Mouse (Mus musculus): ENCODE results near the gene Rcn3. TPM values are rescaled to one million over a fixed set of nuclear protein-coding genes. Genes with fewer than 3 reads are reported as not detected.

Gene Rcn3
- polyA plus RNA-seq, 1 experiment from 2014 or later = 43.5 TPM

- Histone ChIP-seq H3K27ac (ENCODE audit: low read length) (no peak overlapping the region), H3K4me3 (ENCODE audit: low read depth, low read length) (no peak overlapping the region), H3K9ac (ENCODE audit: low read depth, low read length) (no peak overlapping the region), H3K36me3 (ENCODE audit: control insufficient read depth, insufficient read depth, low read length) (peaks cover 14% of the 10 kb centered on the region), H3K9me3 (replicated peaks; ENCODE audit: control insufficient read depth, low read length, poor library complexity, severe bottlenecking) (no peaks in the 10 kb centered on the region), H3K4me1 (ENCODE audit: control insufficient read depth, insufficient read depth, low read length) (no peaks in the 10 kb centered on the region), H3K27me3 (ENCODE audit: control insufficient read depth, insufficient read depth, low read depth, low read length) (no peaks in the 10 kb centered on the region), H3K4me2 (ENCODE audit: low read length) (no peak overlapping the region)
- no peak for ATAC-seq
- WGBS = 91% methylated on average over 12 of the region's 12 CpGs
Measured at GRCm38 (mm10) chr7:45073949-45074348, 18.1 kb downstream of the Rcn3 start.

- Histone ChIP-seq H3K4me3 (ENCODE audit: low read depth, low read length) (no peak overlapping the region), H3K9ac (ENCODE audit: low read depth, low read length) (no peak overlapping the region), H3K27ac (ENCODE audit: low read length) (no peak overlapping the region), H3K4me1 (ENCODE audit: control insufficient read depth, insufficient read depth, low read length) (no peaks in the 10 kb centered on the region), H3K9me3 (replicated peaks; ENCODE audit: control insufficient read depth, low read length, poor library complexity, severe bottlenecking) (no peaks in the 10 kb centered on the region), H3K4me2 (ENCODE audit: low read length) (no peak overlapping the region), H3K27me3 (ENCODE audit: control insufficient read depth, insufficient read depth, low read depth, low read length) (no peaks in the 10 kb centered on the region), H3K36me3 (ENCODE audit: control insufficient read depth, insufficient read depth, low read length) (peaks cover 14% of the 10 kb centered on the region)
- WGBS = 78% methylated on average over 7 of the region's 7 CpGs
- no peak for ATAC-seq
Measured at GRCm38 (mm10) chr7:45073171-45073707, 18.8 kb downstream of the Rcn3 start.

GRCm38 (mm10) chr7:45072230-45072629 lies 19.8 kb downstream of the Rcn3 start:
- no peak for ATAC-seq
- Histone ChIP-seq H3K4me3 (ENCODE audit: low read depth, low read length) (no peak overlapping the region), H3K36me3 (ENCODE audit: control insufficient read depth, insufficient read depth, low read length) (peaks cover 10% of the 10 kb centered on the region), H3K4me2 (ENCODE audit: low read length) (no peak overlapping the region), H3K4me1 (ENCODE audit: control insufficient read depth, insufficient read depth, low read length) (no peaks in the 10 kb centered on the region), H3K27ac (ENCODE audit: low read length) (no peak overlapping the region), H3K9ac (ENCODE audit: low read depth, low read length) (no peak overlapping the region), H3K27me3 (ENCODE audit: control insufficient read depth, insufficient read depth, low read depth, low read length) (no peaks in the 10 kb centered on the region), H3K9me3 (replicated peaks; ENCODE audit: control insufficient read depth, low read length, poor library complexity, severe bottlenecking) (no peaks in the 10 kb centered on the region)
- WGBS = 65% methylated on average over 2 of the region's 2 CpGs

- Histone ChIP-seq H3K36me3 (ENCODE audit: control insufficient read depth, insufficient read depth, low read length) (no peaks in the 10 kb centered on the region), H3K27me3 (ENCODE audit: control insufficient read depth, insufficient read depth, low read depth, low read length) (no peaks in the 10 kb centered on the region), H3K4me2 (ENCODE audit: low read length) (no peak overlapping the region), H3K4me3 (ENCODE audit: low read depth, low read length) (no peak overlapping the region), H3K27ac (ENCODE audit: low read length) (no peak overlapping the region), H3K9ac (ENCODE audit: low read depth, low read length) (no peak overlapping the region), H3K9me3 (replicated peaks; ENCODE audit: control insufficient read depth, low read length, poor library complexity, severe bottlenecking) (no peaks in the 10 kb centered on the region), H3K4me1 (ENCODE audit: control insufficient read depth, insufficient read depth, low read length) (no peaks in the 10 kb centered on the region)
- no peak for ATAC-seq
- 97% methylated on average over 2 of the region's 2 CpGs for WGBS
Measured at GRCm38 (mm10) chr7:45069671-45070070, 22.4 kb downstream of the Rcn3 start.

- Histone ChIP-seq H3K4me2 (ENCODE audit: low read length) (no peak overlapping the region), H3K4me3 (ENCODE audit: low read depth, low read length) (no peak overlapping the region), H3K27me3 (ENCODE audit: control insufficient read depth, insufficient read depth, low read depth, low read length) (no peaks in the 10 kb centered on the region), H3K9me3 (replicated peaks; ENCODE audit: control insufficient read depth, low read length, poor library complexity, severe bottlenecking) (no peaks in the 10 kb centered on the region), H3K9ac (ENCODE audit: low read depth, low read length) (no peak overlapping the region), H3K36me3 (ENCODE audit: control insufficient read depth, insufficient read depth, low read length) (no peaks in the 10 kb centered on the region), H3K27ac (ENCODE audit: low read length) (no peak overlapping the region), H3K4me1 (ENCODE audit: control insufficient read depth, insufficient read depth, low read length) (peaks cover 10% of the 10 kb centered on the region)
- WGBS = 16% methylated on average over 5 of the region's 5 CpGs
- ATAC-seq = no peak
Measured at GRCm38 (mm10) chr7:45068000-45068318, 24.1 kb downstream of the Rcn3 start.

- Histone ChIP-seq H3K9ac (ENCODE audit: low read depth, low read length) (no peak overlapping the region), H3K4me3 (ENCODE audit: low read depth, low read length) (no peak overlapping the region)
- WGBS = 74% methylated on average over 4 of the region's 4 CpGs
Measured at GRCm38 (mm10) chr7:45067190-45067999, 24.6 kb downstream of the Rcn3 start.

GRCm38 (mm10) chr7:45062239-45062835 lies 29.7 kb downstream of the Rcn3 start, which contains the start of the genes Nosip and Prrg2:
Gene Nosip, plus strand, starts transcription at chr7:45062429.
Gene Prrg2, minus strand, starts transcription at chr7:45062677.
- peaks cover 26% of the 10 kb centered on the region for H3K4me1 ChIP-seq (ENCODE audit: control insufficient read depth, insufficient read depth, low read length)
- WGBS = under 1% methylated on average over 31 of the region's 31 CpGs
- ATAC-seq = peak; percentile 85
- peak within 1 kb of the TSS; percentile 90 for H3K27ac ChIP-seq (ENCODE audit: low read length)
- H3K9me3 ChIP-seq (replicated peaks; ENCODE audit: control insufficient read depth, low read length, poor library complexity, severe bottlenecking) = no peaks in the 10 kb centered on the region
- H3K27me3 ChIP-seq (ENCODE audit: control insufficient read depth, insufficient read depth, low read depth, low read length) = no peaks in the 10 kb centered on the region
- H3K4me3 ChIP-seq (ENCODE audit: low read depth, low read length) = peak within 1 kb of the TSS; percentile 60
- peak within 1 kb of the TSS; percentile 77 for H3K9ac ChIP-seq (ENCODE audit: low read depth, low read length)
- H3K4me2 ChIP-seq (ENCODE audit: low read length) = peak within 1 kb of the TSS; percentile 60
- no peaks in the 10 kb centered on the region for H3K36me3 ChIP-seq (ENCODE audit: control insufficient read depth, insufficient read depth, low read length)

More at GRCm38 (mm10) chr7:45067190-45067999, 24.6 kb downstream of the Rcn3 start:
- ATAC-seq = no peak
- no peaks in the 10 kb centered on the region for H3K9me3 ChIP-seq (replicated peaks; ENCODE audit: control insufficient read depth, low read length, poor library complexity, severe bottlenecking)
- no peaks in the 10 kb centered on the region for H3K27me3 ChIP-seq (ENCODE audit: control insufficient read depth, insufficient read depth, low read depth, low read length)
- no peaks in the 10 kb centered on the region for H3K36me3 ChIP-seq (ENCODE audit: control insufficient read depth, insufficient read depth, low read length)
- H3K4me2 ChIP-seq (ENCODE audit: low read length) = no peak overlapping the region
- H3K4me1 ChIP-seq (ENCODE audit: control insufficient read depth, insufficient read depth, low read length) = peaks cover 10% of the 10 kb centered on the region
- no peak overlapping the region for H3K27ac ChIP-seq (ENCODE audit: low read length)

- Histone ChIP-seq H3K9ac (ENCODE audit: low read depth, low read length) (0 out of 2 replicates have a peak overlapping the region, but pooled peaks have one; percentile 15), H3K9me3 (replicated peaks; ENCODE audit: control insufficient read depth, low read length, poor library complexity, severe bottlenecking) (no peaks in the 10 kb centered on the region), H3K4me2 (ENCODE audit: low read length) (peak overlapping the region; percentile 48), H3K27me3 (ENCODE audit: control insufficient read depth, insufficient read depth, low read depth, low read length) (no peaks in the 10 kb centered on the region), H3K27ac (ENCODE audit: low read length) (peak overlapping the region; percentile 90; the same call in 1 of the 2 replicates), H3K4me1 (ENCODE audit: control insufficient read depth, insufficient read depth, low read length) (peaks cover 26% of the 10 kb centered on the region), H3K36me3 (ENCODE audit: control insufficient read depth, insufficient read depth, low read length) (no peaks in the 10 kb centered on the region), H3K4me3 (ENCODE audit: low read depth, low read length) (peak overlapping the region; percentile 60; the same call in 1 of the 2 replicates)
- WGBS = 20% methylated on average over 11 of the region's 11 CpGs
- no peak for ATAC-seq
Measured at GRCm38 (mm10) chr7:45061532-45062075, 30.4 kb downstream of the Rcn3 start.

Data from midbrain, embryonic 16.5 days (tissue).